Mouse (Mus musculus) thymus, adult 18-20 months (tissue): Measurements from ENCODE around the gene Ascl3.

Source experiments
- DNase-seq, 2 experiments: peaks; one replicate each; pipeline ENCODE4 v3.0.0; 2022; ENCODE audit warnings: mixed read lengths in 2 of 2

Gene Ascl3

DNA sequence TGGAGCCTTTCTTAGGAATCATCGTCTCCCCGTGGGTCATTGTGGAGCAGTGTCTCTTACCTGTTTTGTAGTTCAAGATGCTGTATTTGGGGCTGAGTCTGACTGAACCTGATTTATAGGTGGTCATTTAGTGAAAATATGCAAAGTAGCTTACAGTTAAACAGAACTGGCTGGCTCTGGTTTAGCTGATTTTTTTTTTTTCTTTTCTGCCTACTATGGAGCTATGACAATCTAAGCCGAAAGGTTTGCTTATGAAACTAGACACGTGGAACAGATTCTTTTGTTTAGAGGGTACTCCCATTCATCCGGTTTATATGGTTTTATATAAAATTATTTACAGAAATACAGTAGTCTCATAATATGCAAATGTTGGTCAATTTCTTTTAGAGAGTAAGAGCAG is at the start of gene Ascl3:
Gene Ascl3 (minus strand): TSS at position 101 of the 400 bp plus-strand sequence.
- no peak for DNase-seq

DNA sequence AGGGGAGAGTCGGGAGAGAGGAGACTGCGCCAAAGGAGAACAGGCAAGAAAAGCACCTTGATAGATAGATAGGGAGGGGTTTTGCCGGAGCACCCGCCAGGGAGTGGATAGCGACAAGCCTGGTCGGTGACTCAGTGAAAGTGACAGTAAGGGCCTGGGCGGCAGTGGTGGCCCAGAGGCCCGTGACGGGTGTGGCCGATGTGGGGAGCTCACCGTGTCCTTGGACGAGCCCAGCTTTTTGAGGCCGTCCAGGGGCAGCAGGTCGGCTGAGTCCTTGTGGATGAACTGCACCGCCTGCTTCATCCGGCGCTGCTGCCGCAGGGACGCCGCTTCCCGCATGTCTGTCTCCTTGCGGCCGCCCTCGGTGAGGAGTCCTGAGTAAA is 49.6 kb upstream of the Ascl3 start:
- no peak for DNase-seq

DNA sequence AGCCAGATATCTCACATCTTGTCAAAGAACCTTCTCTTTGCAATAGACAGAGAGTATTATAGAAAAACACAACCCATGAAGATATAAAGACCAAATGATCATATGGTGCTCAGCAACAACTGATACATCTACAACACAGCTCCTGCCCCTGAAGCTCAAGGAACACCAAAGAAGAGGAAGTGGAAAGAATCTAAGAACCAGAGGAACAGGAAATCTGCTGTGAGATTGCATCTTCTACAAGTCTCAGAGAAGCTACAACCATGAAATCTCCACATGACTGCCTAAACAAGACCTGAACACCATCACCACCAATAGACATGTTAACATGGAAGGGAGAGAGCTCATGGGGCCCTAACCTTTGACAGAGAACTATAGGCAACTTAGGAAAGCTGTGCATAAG is 40.7 kb upstream of the Ascl3 start:
- no peak for DNase-seq

- DNase-seq = no peak
Measured at GRCm38 (mm10) chr7:109768699-109769383, 37.3 kb upstream of the Ascl3 start.

- no peak for DNase-seq
Measured at GRCm38 (mm10) chr7:109767575-109768350, 36.2 kb upstream of the Ascl3 start.

GRCm38 (mm10) chr7:109764009-109764408 is 32.5 kb upstream of the Ascl3 start:
- DNase-seq = no peak

- DNase-seq = no peak
Measured at GRCm38 (mm10) chr7:109756291-109756690, 24.8 kb upstream of the Ascl3 start.

GRCm38 (mm10) chr7:109754034-109754433 is 22.5 kb upstream of the Ascl3 start:
- DNase-seq = no peak

DNA sequence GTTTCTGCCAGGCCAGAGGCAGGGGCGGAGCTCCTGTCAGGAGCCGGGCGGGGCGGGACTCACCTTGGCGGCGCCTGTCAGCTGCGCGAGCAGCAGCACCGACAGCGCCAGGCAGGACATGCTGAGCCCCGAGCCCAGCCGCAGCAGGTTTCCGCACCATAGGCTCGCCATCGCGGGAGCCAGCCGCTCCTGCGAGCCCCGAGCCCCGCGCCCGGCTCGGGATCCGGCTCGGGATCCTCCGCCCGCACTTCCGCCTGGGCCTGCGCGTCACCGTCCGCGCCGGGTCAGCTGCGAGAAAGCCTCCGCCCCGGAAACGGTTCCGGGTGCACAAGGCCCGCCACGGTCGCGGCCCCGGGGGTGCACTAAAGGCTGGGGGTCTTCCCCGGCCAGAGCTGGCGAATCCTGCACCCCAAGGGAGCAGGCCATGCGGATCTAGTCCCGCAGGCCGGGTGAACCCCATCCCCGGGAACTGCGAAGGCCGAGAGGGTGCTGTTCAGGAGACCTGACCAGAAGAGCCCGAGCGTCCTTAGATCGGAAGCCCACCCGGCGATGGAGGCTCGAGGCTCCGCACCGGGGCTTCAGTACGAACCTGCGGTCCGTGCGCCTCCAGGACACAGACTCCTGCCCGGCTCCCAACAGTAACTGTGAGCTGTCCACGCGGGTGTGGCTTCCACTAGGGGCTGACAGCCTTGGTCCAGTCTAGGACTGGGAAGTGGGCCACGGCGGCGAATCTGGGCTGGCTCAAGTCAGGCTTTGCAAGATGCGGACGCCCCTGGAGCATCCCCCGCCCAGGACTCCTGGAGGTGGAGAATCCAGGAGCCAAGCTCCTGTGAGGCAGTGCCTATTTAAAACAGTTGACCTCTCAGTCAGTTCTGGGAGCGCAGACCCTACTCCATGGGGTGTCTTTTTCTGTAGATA is 20.7 kb upstream of the Ascl3 start, which contains the start of gene Tmem9b:
Gene Tmem9b (minus strand): TSS at position 868 of the 918 bp plus-strand sequence.
- peak; percentile 71 to 73 for DNase-seq

DNA sequence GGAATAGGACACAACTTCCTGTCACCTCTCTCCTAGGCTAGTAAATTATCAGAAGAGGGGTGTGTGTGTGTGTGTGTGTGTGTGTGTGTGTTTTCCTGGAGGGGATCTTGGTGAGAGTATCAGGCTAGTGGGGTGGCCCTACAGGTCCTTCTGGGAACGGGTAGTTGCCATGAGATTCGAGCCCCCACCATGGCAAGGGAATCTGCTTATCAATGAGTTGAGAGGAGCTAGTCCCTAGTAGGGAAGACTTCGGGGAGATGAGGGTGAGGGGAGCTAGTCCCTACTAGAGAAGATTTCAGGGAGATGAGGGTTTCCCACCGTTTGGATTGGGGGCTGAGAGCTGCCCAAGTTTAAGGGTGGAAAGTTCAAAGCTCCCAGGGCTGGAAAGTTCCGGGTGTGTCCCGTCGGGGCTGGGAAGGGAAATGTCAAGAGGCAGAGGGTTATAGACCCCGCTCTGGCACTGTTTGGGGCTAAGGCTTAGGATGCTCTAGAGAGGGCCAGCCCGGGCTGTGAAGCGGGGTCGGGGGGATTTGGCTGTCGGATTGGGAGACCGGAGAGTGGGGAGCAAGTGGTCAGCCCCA is 20.0 kb upstream of the Ascl3 start:
- peak in 1 of 2 experiments; percentile 9 for DNase-seq

DNA sequence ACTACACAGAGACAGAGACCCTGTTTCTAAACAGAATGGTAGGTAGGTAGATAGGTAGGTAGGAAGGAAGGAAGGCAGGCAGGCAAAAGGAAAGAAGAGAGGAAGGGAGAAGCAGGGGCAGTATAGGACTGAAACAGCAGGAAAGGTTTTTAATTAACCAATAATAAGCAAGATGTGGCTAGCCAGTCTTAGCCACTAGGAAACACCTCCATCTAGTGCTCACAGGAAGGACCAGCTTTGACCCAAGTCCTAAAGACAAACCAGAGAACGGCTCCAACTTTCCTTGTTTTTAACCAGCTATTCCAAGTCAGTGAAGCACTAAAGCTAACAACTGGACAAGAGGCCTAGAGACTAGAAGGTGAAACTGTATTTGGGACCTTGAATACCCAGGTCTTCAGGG is 16.2 kb upstream of the Ascl3 start:
- DNase-seq = no peak

GRCm38 (mm10) chr7:109741703-109742102 is 10.2 kb upstream of the Ascl3 start:
- DNase-seq = no peak

- no peak for DNase-seq
Measured at GRCm38 (mm10) chr7:109741060-109741459, 9.5 kb upstream of the Ascl3 start.

DNA sequence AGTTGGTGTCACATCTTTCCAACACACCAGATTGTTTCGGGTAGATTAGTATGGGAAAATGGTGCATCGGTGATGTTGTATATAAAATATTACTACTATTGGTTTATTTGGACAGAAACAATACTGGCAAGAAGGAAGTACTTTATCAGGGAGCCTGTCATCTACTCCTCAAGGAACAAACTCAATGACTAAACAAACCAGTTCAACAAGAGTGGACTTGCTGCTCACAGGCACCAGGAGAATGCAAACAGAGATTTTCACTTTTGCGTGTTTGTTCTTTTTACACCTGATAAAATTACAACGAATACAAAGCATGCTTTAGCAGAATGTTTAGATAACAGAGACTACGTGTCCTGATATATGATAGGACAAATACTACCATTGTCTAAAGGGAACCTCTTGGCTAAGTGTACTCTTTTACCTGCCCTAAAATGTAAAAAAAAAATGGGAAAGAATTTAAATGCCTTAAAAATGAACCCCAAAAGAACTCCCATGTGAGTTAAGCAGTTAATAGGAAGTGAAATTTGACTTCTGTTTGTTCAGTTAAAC is 8.4 kb upstream of the Ascl3 start:
- DNase-seq = no peak

- no peak for DNase-seq
Measured at GRCm38 (mm10) chr7:109734806-109735205, 3.3 kb upstream of the Ascl3 start.

GRCm38 (mm10) chr7:109723697-109724096 is 7.8 kb downstream of the Ascl3 start, which contains the start of gene BC051019:
TSS of gene BC051019 (minus strand) at chr7:109723850.
- DNase-seq = no peak

- no peak for DNase-seq
Measured at GRCm38 (mm10) chr7:109723114-109723513, 8.4 kb downstream of the Ascl3 start.

DNA sequence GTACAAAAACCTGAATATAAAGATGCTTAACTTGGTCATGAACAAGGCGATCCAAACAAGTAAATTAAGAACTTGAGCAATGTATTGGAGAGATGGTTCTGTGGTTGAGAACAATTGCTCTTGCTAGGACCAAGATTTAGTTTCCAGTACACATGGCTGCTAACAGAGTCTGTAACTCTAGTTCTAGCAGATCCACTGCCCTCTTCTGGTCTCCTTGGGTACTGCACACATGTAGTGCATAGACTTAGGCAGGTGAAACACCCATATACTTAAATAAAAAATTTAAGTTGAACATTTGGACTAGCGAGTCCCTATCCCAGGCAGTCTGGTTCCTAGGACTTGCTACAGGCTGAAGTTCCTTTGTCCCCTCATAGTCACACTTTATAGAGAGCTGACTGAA is 8.9 kb downstream of the Ascl3 start:
- DNase-seq = no peak

GRCm38 (mm10) chr7:109719286-109719685 is 12.2 kb downstream of the Ascl3 start:
- no peak for DNase-seq

GRCm38 (mm10) chr7:109713434-109713982 is 18.0 kb downstream of the Ascl3 start:
- no peak for DNase-seq

GRCm38 (mm10) chr7:109712198-109712597 is 19.3 kb downstream of the Ascl3 start:
- DNase-seq = no peak

- DNase-seq = no peak
Measured at GRCm38 (mm10) chr7:109710069-109710468, 21.5 kb downstream of the Ascl3 start.
